Comparison of ENCODE assay signal across 12 mouse cellular contexts in the genomic region with DNA sequence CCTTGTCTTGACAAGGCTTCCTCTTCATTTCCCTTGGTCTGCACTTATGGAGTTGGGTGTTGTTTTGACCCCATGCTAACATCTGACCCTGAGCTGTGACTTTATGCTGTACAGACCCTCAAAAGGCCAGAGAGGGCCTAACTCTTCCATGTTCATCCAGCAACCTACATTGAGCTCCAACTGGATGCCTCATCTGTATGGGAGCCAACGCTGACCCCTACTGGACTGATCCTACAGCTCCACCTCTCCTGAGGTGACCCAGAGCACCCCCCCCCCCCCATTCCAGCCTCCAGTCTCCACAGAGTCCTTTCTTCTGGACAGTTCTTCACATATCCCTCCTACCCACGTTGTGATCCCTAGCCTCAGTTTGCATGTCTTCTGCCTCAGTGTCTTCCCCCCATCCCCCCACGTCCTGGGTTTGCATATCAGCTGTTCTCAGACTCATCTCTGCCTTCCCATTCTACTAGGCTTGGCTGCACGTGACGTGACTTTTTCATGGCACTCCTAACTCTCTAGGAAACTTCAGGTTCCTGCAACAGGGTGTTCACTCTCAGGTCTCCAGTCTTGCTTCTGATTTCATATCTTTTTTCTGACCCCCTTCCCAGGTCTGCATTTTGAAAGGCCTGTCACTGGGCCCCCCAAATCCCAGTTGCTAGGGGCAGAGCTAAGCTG. TPM values are rescaled to one million over a fixed set of nuclear protein-coding genes. Genes with fewer than 3 reads are reported as not detected.
A peak's percentile ranks its signal among the peaks of the same experiment; 100 is the strongest.
DNase-seq lines count a peak whose midpoint lies in the region; ATAC-seq and TF ChIP-seq lines count a peak whose summit lies in the region.
"Had no signal": no experiment of that assay in that cellular context is flagged by ENCODE, and none has a peak within 500 bp of the region (broad histone marks: within the 10 kb centered on the region; RNA-seq: fewer than 3 reads in every experiment).

No protein-coding gene starts in this region.

- TF ChIP-seq CTCF in bone marrow, adult 2 months (IDR thresholded peaks at IDR 0.05; ENCODE audit: control insufficient read depth, insufficient read depth, low read length): peak; percentile 27; the same call in 1 of the 2 replicates

- no peaks in the 10 kb centered on the region for H3K9me3 ChIP-seq in hindbrain, embryonic 11.5 days (ENCODE audit: control insufficient read depth, low read length)
- no peaks in the 10 kb centered on the region for H3K9me3 ChIP-seq in hindbrain, embryonic 16.5 days (ENCODE audit: control insufficient read depth, low read length)
- no peaks in the 10 kb centered on the region for H3K9me3 ChIP-seq in midbrain, embryonic 14.5 days (ENCODE audit: control insufficient read depth, low read length)
- no peaks in the 10 kb centered on the region for H3K9me3 ChIP-seq in midbrain, embryonic 11.5 days (ENCODE audit: control insufficient read depth, low read length)

- no peaks in the 10 kb centered on the region for H3K27me3 ChIP-seq in hindbrain, embryonic 11.5 days (ENCODE audit: control insufficient read depth, insufficient read depth, low read length)
- no peaks in the 10 kb centered on the region for H3K27me3 ChIP-seq in hindbrain, embryonic 16.5 days (replicated peaks; ENCODE audit: control insufficient read depth, insufficient read depth, low read length)
- H3K27me3 ChIP-seq in midbrain, embryonic 14.5 days (ENCODE audit: control insufficient read depth, insufficient read depth, low read length): no peaks in the 10 kb centered on the region
- no peaks in the 10 kb centered on the region for H3K27me3 ChIP-seq in midbrain, embryonic 11.5 days (ENCODE audit: control insufficient read depth, insufficient read depth, low read length)

- no peak overlapping the region for H3K27ac ChIP-seq in hindbrain, embryonic 11.5 days (ENCODE audit: low read depth, low read length)
- no peak overlapping the region for H3K27ac ChIP-seq in hindbrain, embryonic 16.5 days (ENCODE audit: low read depth, low read length)
- H3K27ac ChIP-seq in midbrain, embryonic 14.5 days (replicated peaks; ENCODE audit: low read depth, low read length): no peak overlapping the region
- H3K27ac ChIP-seq in midbrain, embryonic 11.5 days (ENCODE audit: low read depth, low read length): no peak overlapping the region
- no peak overlapping the region for H3K27ac ChIP-seq in bone marrow, adult 2 months (ENCODE audit: control insufficient read depth, insufficient read depth, low read depth, low read length, poor library complexity)

- no peak for ATAC-seq in hindbrain, embryonic 11.5 days (ENCODE audit: low FRiP score)
- ATAC-seq in hindbrain, embryonic 16.5 days: no peak
- ATAC-seq in midbrain, embryonic 14.5 days (ENCODE audit: low FRiP score, low TSS enrichment): no peak
- ATAC-seq in midbrain, embryonic 11.5 days (ENCODE audit: low FRiP score): no peak

- peak; percentile 33 for DNase-seq in hindbrain, embryonic 11.5 days (ENCODE audit: low spot score)
- DNase-seq in midbrain, embryonic 14.5 days: peak; percentile 18
- no peak for DNase-seq in midbrain, embryonic 11.5 days (ENCODE audit: low spot score, missing footprints)
- DNase-seq in naive thymus-derived CD4-positive, alpha-beta T cell, adult 2 months (ENCODE audit: low read depth): peak; percentile 19
- DNase-seq in Muller cell, postnatal 12 days (ENCODE audit: inconsistent ontology term): no peak
- DNase-seq in gastrocnemius, adult 18-20 months (ENCODE audit: low spot score): no peak
- DNase-seq: kidney, adult 11 months had no signal

- H3K4me1 ChIP-seq in hindbrain, embryonic 11.5 days (replicated peaks; ENCODE audit: control insufficient read depth, insufficient read depth, low read length): no peaks in the 10 kb centered on the region
- H3K4me1 ChIP-seq in hindbrain, embryonic 16.5 days (ENCODE audit: control insufficient read depth, insufficient read depth, low read depth, low read length): peaks cover 5% of the 10 kb centered on the region; the same call in 1 of the 2 replicates
- H3K4me1 ChIP-seq in midbrain, embryonic 14.5 days (ENCODE audit: control insufficient read depth, insufficient read depth, low read length): no peaks in the 10 kb centered on the region
- peaks cover 5% of the 10 kb centered on the region for H3K4me1 ChIP-seq in midbrain, embryonic 11.5 days (ENCODE audit: control insufficient read depth, insufficient read depth, low read length)
- no peaks in the 10 kb centered on the region for H3K4me1 ChIP-seq in bone marrow, adult 2 months (ENCODE audit: control insufficient read depth, insufficient read depth, low read length)

- H3K9ac ChIP-seq in hindbrain, embryonic 11.5 days (ENCODE audit: low read depth, low read length): no peak overlapping the region
- no peak overlapping the region for H3K9ac ChIP-seq in hindbrain, embryonic 16.5 days (ENCODE audit: low read depth, low read length)
- no peak overlapping the region for H3K9ac ChIP-seq in midbrain, embryonic 14.5 days (replicated peaks; ENCODE audit: low read length)
- no peak overlapping the region for H3K9ac ChIP-seq in midbrain, embryonic 11.5 days (ENCODE audit: low read length)

- TF ChIP-seq POLR2A in bone marrow, adult 2 months (IDR thresholded peaks at IDR 0.05; ENCODE audit: borderline replicate concordance, control insufficient read depth, low read depth, low read length): no peak

- 53% methylated on average over 5 of the region's 5 CpGs for WGBS in hindbrain, embryonic 11.5 days
- 53% methylated on average over 5 of the region's 5 CpGs for WGBS in hindbrain, embryonic 16.5 days
- 54% methylated on average over 5 of the region's 5 CpGs for WGBS in midbrain, embryonic 14.5 days
- WGBS in midbrain, embryonic 11.5 days: 55% methylated on average over 5 of the region's 5 CpGs
- 65% methylated on average over 5 of the region's 5 CpGs for WGBS in bone marrow, adult 2 months

- H3K4me2 ChIP-seq in hindbrain, embryonic 11.5 days (replicated peaks; ENCODE audit: low read depth, low read length): no peak overlapping the region
- no peak overlapping the region for H3K4me2 ChIP-seq in hindbrain, embryonic 16.5 days (ENCODE audit: low read length)
- no peak overlapping the region for H3K4me2 ChIP-seq in midbrain, embryonic 14.5 days (ENCODE audit: low read length)
- H3K4me2 ChIP-seq in midbrain, embryonic 11.5 days: no peak overlapping the region

- H3K4me3 ChIP-seq in hindbrain, embryonic 11.5 days (ENCODE audit: low read depth, low read length): no peak overlapping the region
- no peak overlapping the region for H3K4me3 ChIP-seq in hindbrain, embryonic 16.5 days (ENCODE audit: low read length)
- no peak overlapping the region for H3K4me3 ChIP-seq in midbrain, embryonic 14.5 days (replicated peaks; ENCODE audit: low read depth, low read length)
- no peak overlapping the region for H3K4me3 ChIP-seq in midbrain, embryonic 11.5 days (ENCODE audit: low read depth, low read length)
- H3K4me3 ChIP-seq in bone marrow, adult 2 months (replicated peaks; ENCODE audit: control insufficient read depth, low read depth, low read length): no peak overlapping the region

- H3K36me3 ChIP-seq in hindbrain, embryonic 11.5 days (ENCODE audit: control insufficient read depth, insufficient read depth, low read length): no peaks in the 10 kb centered on the region
- no peaks in the 10 kb centered on the region for H3K36me3 ChIP-seq in hindbrain, embryonic 16.5 days (ENCODE audit: control insufficient read depth, insufficient read depth, low read length)
- H3K36me3 ChIP-seq in midbrain, embryonic 14.5 days (ENCODE audit: control insufficient read depth, insufficient read depth, low read length): no peaks in the 10 kb centered on the region
- no peaks in the 10 kb centered on the region for H3K36me3 ChIP-seq in midbrain, embryonic 11.5 days (ENCODE audit: control insufficient read depth, insufficient read depth, low read length)

RNA-seq across cellular contexts. Expression of a gene that starts 18.6 kb away (rescaled TPM):
- not detected in 2 replicates for polyA plus RNA-seq in hindbrain, embryonic 11.5 days (2014; fragmentation: Nextera tagmentation; extraction: Ambion mirVana)
- not detected in 2 replicates for polyA plus RNA-seq in hindbrain, embryonic 16.5 days (2015; fragmentation: Nextera tagmentation; extraction: Ambion mirVana)
- polyA plus RNA-seq in midbrain, embryonic 14.5 days (2014; fragmentation: Nextera tagmentation; extraction: Ambion mirVana): not detected in 2 replicates
- not detected in 2 replicates for polyA plus RNA-seq in midbrain, embryonic 11.5 days (2014; fragmentation: Nextera tagmentation; extraction: Ambion mirVana)
- polyA plus RNA-seq in bone marrow, adult 2 months (2011; ENCODE audit: insufficient read depth, insufficient read length, low replicate concordance, missing spikeins): not detected in 2 replicates
- not detected for total RNA-seq in gastrocnemius, adult 18-20 months (2021)
- total RNA-seq: common myeloid progenitor, adult 5-6 weeks; gastrocnemius, postnatal 4 days; liver, adult 2 months had no signal
- polyA plus RNA-seq: liver, adult 2 months had no signal

RNA-seq across cellular contexts. Expression of a gene that starts 32.4 kb away (rescaled TPM):
- polyA plus RNA-seq in hindbrain, embryonic 11.5 days (2014; fragmentation: Nextera tagmentation; extraction: Ambion mirVana): 21.9 and 23.9 TPM in 2 replicates
- 12.3 and 13.6 TPM in 2 replicates for polyA plus RNA-seq in hindbrain, embryonic 16.5 days (2015; fragmentation: Nextera tagmentation; extraction: Ambion mirVana)
- 5.8 and 9.3 TPM in 2 replicates for polyA plus RNA-seq in midbrain, embryonic 14.5 days (2014; fragmentation: Nextera tagmentation; extraction: Ambion mirVana)
- polyA plus RNA-seq in midbrain, embryonic 11.5 days (2014; fragmentation: Nextera tagmentation; extraction: Ambion mirVana): 17.0 and 20.3 TPM in 2 replicates
- 9.1 and 10.1 TPM in 2 replicates for polyA plus RNA-seq in bone marrow, adult 2 months (2011; ENCODE audit: insufficient read depth, insufficient read length, low replicate concordance, missing spikeins)
- 1 to 10 TPM in 1 of 2 experiments, under 1 TPM in 1; 0.82 to 1.1 TPM for total RNA-seq in gastrocnemius, adult 18-20 months (2021)

RNA-seq across cellular contexts. Expression of a gene that starts 34.4 kb away (rescaled TPM):
- not detected in 2 replicates for polyA plus RNA-seq in hindbrain, embryonic 11.5 days (2014; fragmentation: Nextera tagmentation; extraction: Ambion mirVana)
- polyA plus RNA-seq in hindbrain, embryonic 16.5 days (2015; fragmentation: Nextera tagmentation; extraction: Ambion mirVana): not detected in 2 replicates
- polyA plus RNA-seq in midbrain, embryonic 14.5 days (2014; fragmentation: Nextera tagmentation; extraction: Ambion mirVana): not detected in 2 replicates
- polyA plus RNA-seq in midbrain, embryonic 11.5 days (2014; fragmentation: Nextera tagmentation; extraction: Ambion mirVana): not detected in 2 replicates
- not detected in 2 replicates for polyA plus RNA-seq in bone marrow, adult 2 months (2011; ENCODE audit: insufficient read depth, insufficient read length, low replicate concordance, missing spikeins)
- not detected for total RNA-seq in gastrocnemius, adult 18-20 months (2021)
- total RNA-seq: common myeloid progenitor, adult 5-6 weeks; gastrocnemius, postnatal 4 days; liver, adult 2 months had no signal
- polyA plus RNA-seq: liver, adult 2 months had no signal

RNA-seq across cellular contexts. Expression of a gene that starts 37.7 kb away (rescaled TPM):
- polyA plus RNA-seq in hindbrain, embryonic 11.5 days (2014; fragmentation: Nextera tagmentation; extraction: Ambion mirVana): 0.42 and 0.73 TPM in 2 replicates
- polyA plus RNA-seq in hindbrain, embryonic 16.5 days (2015; fragmentation: Nextera tagmentation; extraction: Ambion mirVana): 1.1 and 2.3 TPM in 2 replicates
- 0.25 TPM in 1 of 2 replicates, not detected in the other for polyA plus RNA-seq in midbrain, embryonic 14.5 days (2014; fragmentation: Nextera tagmentation; extraction: Ambion mirVana)
- 0.48 and 0.63 TPM in 2 replicates for polyA plus RNA-seq in midbrain, embryonic 11.5 days (2014; fragmentation: Nextera tagmentation; extraction: Ambion mirVana)
- 2.2 and 4.2 TPM in 2 replicates for polyA plus RNA-seq in bone marrow, adult 2 months (2011; ENCODE audit: insufficient read depth, insufficient read length, low replicate concordance, missing spikeins)
- total RNA-seq in gastrocnemius, adult 18-20 months (2021): 100 to 1,000 TPM; 624 to 860 TPM
- total RNA-seq: common myeloid progenitor, adult 5-6 weeks had no signal
- polyA plus RNA-seq: liver, adult 2 months had no signal

RNA-seq across cellular contexts. Expression of a gene that starts 47.1 kb away (rescaled TPM):
- polyA plus RNA-seq in hindbrain, embryonic 11.5 days (2014; fragmentation: Nextera tagmentation; extraction: Ambion mirVana): not detected in 2 replicates
- 0.06 TPM in 1 of 2 replicates, not detected in the other for polyA plus RNA-seq in hindbrain, embryonic 16.5 days (2015; fragmentation: Nextera tagmentation; extraction: Ambion mirVana)
- not detected in 2 replicates for polyA plus RNA-seq in midbrain, embryonic 14.5 days (2014; fragmentation: Nextera tagmentation; extraction: Ambion mirVana)
- not detected in 2 replicates for polyA plus RNA-seq in midbrain, embryonic 11.5 days (2014; fragmentation: Nextera tagmentation; extraction: Ambion mirVana)
- polyA plus RNA-seq in bone marrow, adult 2 months (2011; ENCODE audit: insufficient read depth, insufficient read length, low replicate concordance, missing spikeins): not detected in 2 replicates
- not detected for total RNA-seq in gastrocnemius, adult 18-20 months (2021)
- total RNA-seq: common myeloid progenitor, adult 5-6 weeks; gastrocnemius, postnatal 4 days; liver, adult 2 months had no signal
- polyA plus RNA-seq: liver, adult 2 months had no signal

Comparison
In these comparisons a context has a peak if more than half of its experiments do, and no peak if none do; other contexts are left out.
1. DNase-seq: peak in hindbrain, embryonic 11.5 days (single experiment), midbrain, embryonic 14.5 days (single experiment) and naive thymus-derived CD4-positive, alpha-beta T cell, adult 2 months (single experiment); none in midbrain, embryonic 11.5 days (single experiment), Muller cell, postnatal 12 days (single experiment) and gastrocnemius, adult 18-20 months (single experiment).